Mouse (Mus musculus): ENCODE results near the gene Obsl1. TPM values are rescaled to one million over a fixed set of nuclear protein-coding genes. Genes with fewer than 3 reads are reported as not detected.

Gene Obsl1
- polyA plus RNA-seq (2015; fragmentation: Nextera tagmentation; extraction: Ambion mirVana), result 29.3 and 31.9 TPM in 2 replicates

DNA sequence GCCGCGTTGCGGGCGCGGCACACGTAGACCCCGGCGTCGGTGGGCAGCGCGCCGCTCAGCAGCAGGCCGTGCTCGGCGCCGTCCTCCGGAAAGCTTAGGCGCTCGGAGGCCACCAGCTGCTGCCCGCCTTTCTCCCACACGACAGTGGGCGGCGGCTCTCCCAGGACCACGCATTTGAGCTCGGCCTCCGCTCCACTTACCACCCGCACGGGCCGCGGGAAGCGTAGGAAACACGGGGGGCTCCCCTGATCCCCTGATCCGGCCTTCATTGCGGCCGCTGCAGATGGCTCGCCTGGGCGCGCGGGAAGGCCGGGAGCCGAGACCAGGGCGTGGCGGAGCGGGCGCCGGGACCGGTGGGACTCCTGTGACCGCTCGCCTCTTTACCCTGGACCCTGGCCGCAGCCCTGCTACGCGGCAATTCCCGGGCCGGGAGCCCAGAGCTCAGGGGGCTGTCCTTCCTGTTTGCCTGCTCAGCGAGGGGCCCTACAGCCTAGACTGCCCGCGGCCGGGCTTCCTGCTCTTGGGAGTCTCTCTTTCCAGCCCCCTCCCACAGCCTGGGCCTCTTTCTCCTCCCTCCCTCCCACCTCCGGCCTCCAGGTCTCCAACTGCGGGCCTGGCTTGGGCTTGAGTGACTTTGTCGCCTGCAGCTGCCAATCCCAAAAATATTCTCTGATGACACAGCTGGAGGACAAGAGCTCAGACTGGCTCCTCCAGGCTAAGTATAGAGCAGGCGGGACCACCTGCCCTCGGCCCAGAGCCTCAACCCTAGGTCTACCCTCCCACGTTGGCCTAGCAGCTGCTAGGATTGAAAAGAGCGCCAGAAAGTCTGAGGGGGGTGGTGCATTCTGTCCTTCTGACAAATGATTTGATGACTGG is at the start of gene Obsl1:
Gene Obsl1, minus strand, starts transcription at position 497 of the 876 bp plus-strand sequence.
- peak within 1 kb of the TSS; percentile 93 for H3K27ac ChIP-seq
- peak; percentile 72 for ATAC-seq (replicated peaks)
- peak within 1 kb of the TSS; percentile 94 for H3K4me2 ChIP-seq
- H3K27me3 ChIP-seq (replicated peaks), result peaks cover 12% of the 10 kb centered on the region; the same call in 1 of the 2 replicates
- WGBS, result under 1% methylated on average over 62 of the region's 65 CpGs
- no peaks in the 10 kb centered on the region for H3K9me3 ChIP-seq
- H3K9ac ChIP-seq, result peak within 1 kb of the TSS; percentile 85
- peak within 1 kb of the TSS; percentile 57 for H3K4me3 ChIP-seq
- no peaks in the 10 kb centered on the region; the same call in 1 of the 2 replicates for H3K36me3 ChIP-seq (replicated peaks)
- H3K4me1 ChIP-seq, result peaks cover 25% of the 10 kb centered on the region

DNA sequence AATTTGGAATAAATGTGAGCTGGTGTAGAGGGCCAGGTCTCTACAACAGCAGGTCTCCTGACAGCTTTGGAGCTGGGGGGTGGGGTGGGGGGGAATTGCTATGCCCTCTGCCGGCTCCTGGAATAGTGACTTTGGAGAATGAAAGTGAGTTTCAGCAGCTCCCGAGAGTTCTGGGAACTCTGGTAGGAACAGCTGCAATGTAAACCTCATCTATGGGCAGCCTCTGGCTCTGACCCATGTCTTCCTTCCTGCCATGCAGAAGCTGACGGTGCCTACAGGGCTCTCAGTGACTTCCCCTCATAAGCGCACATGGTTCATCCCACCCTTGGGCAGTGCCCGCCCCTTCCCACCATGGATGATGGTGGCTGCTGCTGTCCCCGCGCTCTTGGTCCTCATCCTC is 49.4 kb upstream of the Obsl1 start:
- Histone ChIP-seq H3K4me2 (no peak overlapping the region), H3K27ac (no peak overlapping the region), H3K27me3 (replicated peaks) (no peaks in the 10 kb centered on the region), H3K4me3 (no peak overlapping the region), H3K36me3 (replicated peaks) (peaks cover 42% of the 10 kb centered on the region; the same call in 1 of the 2 replicates), H3K9me3 (no peaks in the 10 kb centered on the region), H3K4me1 (peaks cover 12% of the 10 kb centered on the region), H3K9ac (no peak overlapping the region)
- 92% methylated on average over 7 of the region's 7 CpGs for WGBS
- ATAC-seq (replicated peaks), result no peak

DNA sequence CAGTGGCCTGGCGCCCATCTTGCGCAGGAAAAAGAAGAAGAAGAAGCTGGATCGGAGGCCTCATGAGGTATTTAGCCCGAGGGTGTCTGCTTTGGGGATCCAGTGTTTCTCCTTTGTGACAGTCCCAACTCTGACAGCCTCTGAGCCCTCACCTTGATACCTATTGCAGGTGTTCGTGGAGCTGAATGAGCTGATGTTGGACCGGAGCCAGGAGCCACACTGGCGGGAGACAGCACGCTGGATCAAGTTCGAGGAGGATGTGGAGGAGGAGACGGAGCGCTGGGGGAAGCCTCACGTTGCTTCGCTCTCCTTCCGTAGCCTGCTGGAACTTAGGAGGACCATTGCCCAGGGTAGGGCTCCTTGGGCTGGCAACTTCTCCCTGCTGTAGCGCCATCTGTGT is 44.3 kb upstream of the Obsl1 start:
- no peak for ATAC-seq (replicated peaks)
- H3K9ac ChIP-seq, result no peak overlapping the region
- H3K4me2 ChIP-seq, result no peak overlapping the region
- no peaks in the 10 kb centered on the region for H3K9me3 ChIP-seq
- peaks cover 17% of the 10 kb centered on the region for H3K4me1 ChIP-seq
- H3K4me3 ChIP-seq, result no peak overlapping the region
- WGBS, result 93% methylated on average over 15 of the region's 15 CpGs
- peaks cover 36% of the 10 kb centered on the region; the same call in 1 of the 2 replicates for H3K36me3 ChIP-seq (replicated peaks)
- no peaks in the 10 kb centered on the region for H3K27me3 ChIP-seq (replicated peaks)
- no peak overlapping the region for H3K27ac ChIP-seq

DNA sequence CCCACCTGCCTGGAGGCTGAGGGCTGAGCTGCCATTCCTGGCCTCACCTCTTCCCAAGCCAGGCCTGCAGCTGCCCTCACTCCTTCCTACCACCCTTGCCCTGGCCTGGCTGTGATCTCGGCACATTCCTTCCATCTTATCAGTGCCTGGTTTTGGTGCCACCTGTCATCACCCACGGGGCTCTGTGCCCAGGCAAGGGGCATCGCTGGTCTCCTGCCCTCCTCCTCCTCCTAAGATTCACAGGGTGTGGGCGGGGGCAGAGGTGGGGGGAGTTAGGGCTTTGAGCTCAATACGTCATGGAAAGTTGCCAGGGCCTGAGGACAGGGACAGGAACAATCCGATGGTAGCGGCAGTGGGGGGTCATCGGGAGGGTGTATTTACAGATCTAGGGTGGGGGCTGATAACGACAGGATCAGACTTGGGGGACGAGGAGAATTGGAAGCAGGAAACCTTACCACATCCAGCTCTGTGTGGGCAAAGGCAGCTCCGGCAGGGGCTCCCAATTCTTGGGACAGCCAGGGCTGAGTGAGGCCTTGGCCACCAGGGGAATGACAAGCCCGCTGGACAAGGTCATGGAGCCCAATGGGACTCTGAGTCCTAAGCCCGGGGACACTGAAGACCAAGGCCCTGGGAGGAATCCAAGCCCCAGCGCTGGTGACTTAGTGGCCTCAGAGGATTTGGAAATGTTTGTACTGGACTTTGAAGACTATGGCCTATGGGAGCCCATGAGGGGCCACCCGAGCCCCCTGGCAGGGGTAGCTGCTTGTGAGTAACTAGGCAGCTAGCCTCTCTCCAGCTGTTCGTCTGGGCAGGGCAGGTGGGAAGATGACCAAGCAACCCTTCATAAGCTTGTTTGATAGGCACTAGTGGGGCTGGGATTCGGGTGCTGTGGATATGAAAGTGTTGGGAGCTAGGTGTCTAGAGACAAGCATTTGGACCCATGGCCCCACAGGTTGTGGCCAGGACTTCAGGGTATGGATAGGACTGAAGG is 43.3 kb upstream of the Obsl1 start:
- no peak overlapping the region for H3K9ac ChIP-seq
- peaks cover 33% of the 10 kb centered on the region; the same call in 1 of the 2 replicates for H3K36me3 ChIP-seq (replicated peaks)
- 89% methylated on average over 17 of the region's 17 CpGs for WGBS
- ATAC-seq (replicated peaks), result no peak
- H3K4me2 ChIP-seq, result no peak overlapping the region
- H3K4me1 ChIP-seq, result peaks cover 19% of the 10 kb centered on the region
- H3K27ac ChIP-seq, result no peak overlapping the region
- no peaks in the 10 kb centered on the region for H3K27me3 ChIP-seq (replicated peaks)
- no peaks in the 10 kb centered on the region for H3K9me3 ChIP-seq
- H3K4me3 ChIP-seq, result no peak overlapping the region

DNA sequence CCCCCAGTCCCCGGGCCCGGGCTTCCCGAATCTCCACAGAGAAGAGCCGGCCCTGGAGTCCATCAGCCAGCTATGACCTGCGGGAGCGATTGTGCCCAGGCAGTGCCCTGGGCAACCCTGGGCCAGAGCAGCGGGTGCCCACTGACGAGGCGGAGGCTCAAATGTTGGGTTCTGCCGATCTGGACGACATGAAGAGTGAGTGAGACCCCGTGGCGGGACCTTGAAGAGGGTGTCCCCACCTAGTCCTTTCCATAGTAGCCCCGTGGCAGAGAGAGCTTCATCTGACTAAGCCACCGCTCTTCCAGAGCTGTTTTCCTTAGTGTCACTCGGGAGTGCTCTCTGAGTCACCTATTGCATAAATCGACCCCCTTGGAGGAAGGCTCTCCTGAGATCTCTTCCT is 42.6 kb upstream of the Obsl1 start:
- H3K27ac ChIP-seq, result no peak overlapping the region
- no peak overlapping the region for H3K4me2 ChIP-seq
- no peak overlapping the region for H3K9ac ChIP-seq
- H3K36me3 ChIP-seq (replicated peaks), result peaks cover 26% of the 10 kb centered on the region; the same call in 1 of the 2 replicates
- H3K4me1 ChIP-seq, result peaks cover 19% of the 10 kb centered on the region
- no peaks in the 10 kb centered on the region for H3K9me3 ChIP-seq
- 89% methylated on average over 17 of the region's 17 CpGs for WGBS
- no peak for ATAC-seq (replicated peaks)
- no peaks in the 10 kb centered on the region for H3K27me3 ChIP-seq (replicated peaks)
- H3K4me3 ChIP-seq, result no peak overlapping the region

DNA sequence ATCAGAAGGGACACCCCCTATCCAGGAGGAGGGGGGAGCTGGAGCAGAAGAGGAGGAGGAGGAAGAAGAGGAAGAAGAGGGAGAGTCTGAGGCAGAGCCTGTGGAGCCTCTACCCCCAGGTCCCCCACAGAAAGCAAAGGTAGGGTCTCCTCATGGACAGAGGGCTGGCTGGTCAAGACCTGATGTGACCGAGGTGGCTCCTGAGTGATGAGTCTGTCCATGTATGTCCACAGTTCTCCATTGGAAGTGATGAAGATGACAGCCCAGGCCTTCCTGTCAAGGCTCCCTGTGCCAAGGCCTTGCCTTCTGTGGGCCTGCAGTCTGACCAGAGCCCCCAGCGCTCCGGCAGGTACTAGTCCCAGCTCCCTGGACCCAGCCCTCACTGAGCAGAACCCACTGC is 41.8 kb upstream of the Obsl1 start:
- WGBS, result 98% methylated on average over 3 of the region's 3 CpGs
- Histone ChIP-seq H3K4me1 (peaks cover 19% of the 10 kb centered on the region), H3K4me3 (no peak overlapping the region), H3K27ac (no peak overlapping the region), H3K4me2 (no peak overlapping the region), H3K27me3 (replicated peaks) (no peaks in the 10 kb centered on the region), H3K36me3 (replicated peaks) (peaks cover 18% of the 10 kb centered on the region; the same call in 1 of the 2 replicates), H3K9me3 (no peaks in the 10 kb centered on the region), H3K9ac (no peak overlapping the region)
- ATAC-seq (replicated peaks), result no peak

DNA sequence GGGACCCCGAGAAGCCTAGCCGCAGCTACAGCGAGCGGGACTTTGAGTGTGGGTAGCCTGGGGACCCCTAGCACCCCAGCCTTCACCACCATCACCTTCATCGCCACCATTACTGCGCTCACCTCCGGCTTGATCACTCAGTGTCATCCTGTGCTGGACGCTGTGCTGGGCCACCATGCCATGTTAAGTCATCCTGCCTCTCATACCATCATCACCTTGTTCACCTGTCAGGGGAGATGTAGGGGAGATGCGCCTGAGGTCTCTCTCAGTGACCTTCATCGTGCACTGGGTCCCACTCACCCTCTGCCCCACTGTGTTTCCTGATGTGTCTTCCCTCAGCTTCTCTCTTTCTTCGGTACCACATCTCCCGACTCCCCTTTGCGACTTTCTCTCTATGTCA is 41.1 kb upstream of the Obsl1 start:
- Histone ChIP-seq H3K9me3 (no peaks in the 10 kb centered on the region), H3K27me3 (replicated peaks) (no peaks in the 10 kb centered on the region), H3K27ac (no peak overlapping the region), H3K4me1 (peaks cover 19% of the 10 kb centered on the region), H3K9ac (no peak overlapping the region), H3K4me2 (peak overlapping the region; percentile 71), H3K4me3 (peak overlapping the region; percentile 85), H3K36me3 (replicated peaks) (peaks cover 10% of the 10 kb centered on the region; the same call in 1 of the 2 replicates)
- 95% methylated on average over 13 of the region's 13 CpGs for WGBS
- ATAC-seq (replicated peaks), result no peak; the same call in none of the 2 replicates

DNA sequence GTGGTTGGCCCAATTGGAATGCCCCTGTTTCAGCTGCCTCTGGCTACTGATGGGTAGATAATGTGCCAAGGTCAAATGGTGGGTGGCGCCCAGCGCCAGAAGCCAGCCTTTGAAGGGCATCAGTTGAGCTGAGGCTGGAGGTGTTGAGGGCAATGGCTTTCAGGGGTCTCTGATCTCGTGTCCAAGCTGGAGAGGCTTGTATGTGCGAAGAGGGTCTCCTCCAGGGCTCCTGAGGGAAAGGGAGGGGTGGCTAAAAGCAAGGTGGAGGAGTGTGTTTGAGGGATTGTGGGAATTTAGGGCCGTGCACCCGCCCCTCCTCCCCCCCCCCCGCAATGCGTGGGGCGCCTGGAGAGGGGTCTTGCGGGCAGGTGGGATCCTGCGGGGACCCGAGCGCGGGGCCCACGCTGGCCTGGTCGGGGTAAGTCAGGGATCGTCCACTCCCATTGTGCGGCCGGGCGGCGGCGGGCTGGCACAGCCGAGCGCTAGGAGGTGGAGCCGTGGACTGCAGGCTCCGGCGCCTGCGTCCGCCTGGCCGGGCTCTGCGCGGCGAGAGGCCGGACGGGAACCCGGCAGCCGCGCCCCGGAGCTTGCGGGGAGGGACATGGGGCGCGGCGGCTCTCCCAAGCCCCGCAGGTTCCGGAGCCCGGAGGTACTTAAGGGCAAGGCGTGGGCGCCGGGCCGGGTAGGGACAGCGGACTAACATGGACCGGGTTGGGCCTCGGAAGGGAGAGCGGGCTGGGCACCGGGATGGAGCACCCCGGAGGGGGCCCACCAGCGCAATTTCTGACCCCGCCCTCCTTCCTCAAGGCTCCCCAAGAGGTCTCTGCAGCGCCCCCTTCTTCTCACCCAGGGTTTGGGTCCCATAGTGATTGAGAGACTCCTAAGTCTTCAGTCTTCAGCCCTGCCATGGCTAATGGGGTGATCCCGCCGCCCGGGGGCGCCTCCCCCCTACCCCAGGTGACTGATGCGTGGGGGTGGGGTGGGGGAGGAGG is 40.0 kb upstream of the Obsl1 start, which contains the start of gene Slc4a3:
Gene Slc4a3, plus strand, starts transcription at position 302 of the 992 bp plus-strand sequence.
- H3K9ac ChIP-seq, result peak within 1 kb of the TSS; percentile 97
- no peaks in the 10 kb centered on the region for H3K27me3 ChIP-seq (replicated peaks)
- WGBS, result 1% methylated on average over 47 of the region's 64 CpGs
- H3K9me3 ChIP-seq, result no peaks in the 10 kb centered on the region
- H3K4me1 ChIP-seq, result peaks cover 19% of the 10 kb centered on the region
- peaks cover under 1% of the 10 kb centered on the region; the same call in 1 of the 2 replicates for H3K36me3 ChIP-seq (replicated peaks)
- H3K4me3 ChIP-seq, result peak within 1 kb of the TSS; percentile 85
- H3K27ac ChIP-seq, result peak within 1 kb of the TSS; percentile 84
- peak; percentile 90 for ATAC-seq (replicated peaks)
- peak within 1 kb of the TSS; percentile 71 for H3K4me2 ChIP-seq

DNA sequence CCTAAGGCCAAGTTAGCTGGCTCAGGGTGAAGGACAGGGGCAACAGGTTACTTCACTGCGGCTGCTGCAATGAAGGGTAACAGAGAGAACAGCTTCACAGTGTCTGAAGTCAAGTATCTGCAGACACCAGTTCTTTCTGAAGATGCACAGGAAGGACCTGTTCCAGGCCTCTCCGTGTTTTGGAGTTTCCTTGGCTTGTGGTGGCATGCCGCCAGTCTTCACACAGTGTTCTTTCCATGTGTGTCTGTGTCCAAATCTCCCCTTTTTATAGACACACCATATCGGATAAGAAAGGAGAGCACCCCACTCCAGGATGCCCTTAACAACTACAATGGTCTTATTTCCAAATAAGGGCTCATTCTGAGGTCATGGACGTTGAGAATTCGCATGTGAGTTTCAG is 38.1 kb upstream of the Obsl1 start:
- WGBS, result 86% methylated on average over 6 of the region's 6 CpGs
- Histone ChIP-seq H3K36me3 (replicated peaks) (no peaks in the 10 kb centered on the region), H3K4me3 (no peak overlapping the region), H3K27ac (no peak overlapping the region), H3K27me3 (replicated peaks) (no peaks in the 10 kb centered on the region), H3K9ac (no peak overlapping the region), H3K4me1 (peaks cover 19% of the 10 kb centered on the region), H3K9me3 (no peaks in the 10 kb centered on the region), H3K4me2 (no peak overlapping the region)
- no peak for ATAC-seq (replicated peaks)

DNA sequence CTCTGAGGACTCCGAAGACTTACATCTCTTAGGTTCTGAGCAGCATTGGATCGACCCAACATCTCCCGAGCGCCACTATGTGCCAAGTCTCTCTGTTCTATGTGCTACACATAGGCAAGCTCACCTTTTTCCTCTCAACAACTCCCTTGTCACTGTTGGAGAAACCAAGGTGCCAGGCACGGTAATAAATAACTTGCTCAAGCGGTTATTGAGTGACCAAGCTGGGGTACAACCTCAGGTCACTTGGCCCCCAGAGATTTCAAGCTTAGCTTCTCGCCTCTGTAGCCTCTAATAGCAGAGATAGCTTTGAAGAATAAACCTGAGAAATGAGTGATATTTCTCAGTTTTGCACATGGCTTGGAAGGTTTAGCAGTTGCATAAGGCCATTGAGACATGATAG is 35.2 kb upstream of the Obsl1 start:
- ATAC-seq (replicated peaks), result no peak
- Histone ChIP-seq H3K4me1 (peaks cover 7% of the 10 kb centered on the region), H3K9ac (no peak overlapping the region), H3K27me3 (replicated peaks) (no peaks in the 10 kb centered on the region), H3K4me2 (no peak overlapping the region), H3K36me3 (replicated peaks) (0 out of 2 replicates have a peak, but pooled peaks cover 2% of the 10 kb centered on the region), H3K4me3 (no peak overlapping the region), H3K9me3 (no peaks in the 10 kb centered on the region), H3K27ac (no peak overlapping the region)
- WGBS, result 94% methylated on average over 7 of the region's 7 CpGs

DNA sequence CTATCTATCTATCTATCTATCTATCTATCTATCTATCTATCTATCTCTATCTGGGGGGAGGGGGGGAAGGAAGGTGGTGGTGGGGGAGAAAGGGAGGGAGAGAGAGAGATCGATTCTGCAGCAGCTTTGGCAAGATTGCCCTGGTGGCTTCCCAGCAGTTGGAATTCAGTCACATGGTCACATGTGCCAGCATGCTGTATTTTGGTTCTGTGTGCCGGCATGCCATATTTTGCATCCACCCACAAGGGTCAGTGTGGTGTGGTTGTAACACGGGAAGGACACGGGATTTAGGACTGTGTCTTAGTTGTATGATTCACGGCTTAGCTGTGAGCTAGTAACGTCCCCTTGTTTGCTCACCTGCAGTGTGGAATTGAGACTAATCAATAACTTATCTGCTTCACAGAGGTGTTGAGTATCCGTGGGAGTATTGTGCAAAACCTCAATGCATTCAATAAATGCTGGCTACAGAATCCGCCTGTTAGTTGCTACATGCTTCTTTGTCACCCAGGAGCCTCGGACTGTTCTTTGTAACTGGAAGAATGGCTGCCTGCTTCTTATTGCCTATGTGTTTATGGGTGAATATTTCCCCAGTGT is 32.4 kb upstream of the Obsl1 start:
- H3K4me1 ChIP-seq, result no peaks in the 10 kb centered on the region
- WGBS, result 83% methylated on average over 9 of the region's 9 CpGs
- no peaks in the 10 kb centered on the region for H3K27me3 ChIP-seq (replicated peaks)
- H3K4me2 ChIP-seq, result no peak overlapping the region
- ATAC-seq (replicated peaks), result no peak
- peaks cover 17% of the 10 kb centered on the region; the same call in 1 of the 2 replicates for H3K36me3 ChIP-seq (replicated peaks)
- H3K4me3 ChIP-seq, result no peak overlapping the region
- H3K27ac ChIP-seq, result no peak overlapping the region
- no peaks in the 10 kb centered on the region for H3K9me3 ChIP-seq
- H3K9ac ChIP-seq, result no peak overlapping the region

Data from midbrain, embryonic 15.5 days (tissue).